Mouse (Mus musculus) gastrocnemius, adult 2 months (tissue): ENCODE data around the gene Cox6b2. TPM values are rescaled to one million over a fixed set of nuclear protein-coding genes. Genes with fewer than 3 reads are reported as not detected.

ENCODE experiments used
- DNase-seq: peaks from one replicate; pipeline ENCODE4 v3.0.0; 2022
- H3K27ac ChIP-seq: fragments of 200-600 bp; 2 replicates; pipeline ENCODE4 v1.8.1; 2022; ENCODE audit warnings: mild to moderate bottlenecking
- H3K4me3 ChIP-seq: fragments of 200-600 bp; 2 replicates; pipeline ENCODE4 v1.8.1; 2022; ENCODE audit warnings: mild to moderate bottlenecking, moderate library complexity
- CTCF ChIP-seq: fragments of 200-600 bp; IDR thresholded peaks from 2 replicates; pipeline ENCODE4 v1.8.1; 2022; ENCODE audit warnings: antibody characterized with exemption, mild to moderate bottlenecking, moderate library complexity
- intact Hi-C: fragments of 180-260 bp; cut with DNase I; formaldehyde crosslinking; loops from one replicate; pipeline ENCODE4 v1.15.1; 2025
- total RNA-seq, 2 experiments: library from RNA; stranded (reverse); gene quantifications; 2 replicates each; pipeline ENCODE4 v1.2.3; 2021

The Cox6b2 gene
- total RNA-seq, 2 experiments from 2014 or later, result 0.51 to 0.78 TPM

GRCm38 (mm10) chr7:4782759-4783158 lies 29.9 kb upstream of the Cox6b2 start, which contains the start of the genes Il11 and Tmem190:
Gene Il11 (minus strand): TSS chr7:4782859.
Gene Tmem190 (plus strand): TSS chr7:4782937.
- Histone ChIP-seq H3K4me3 (no peak within 1 kb of the TSS), H3K27ac (no peak within 1 kb of the TSS)
- intact Hi-C loops, result no loop called here
- TF ChIP-seq CTCF, result no peak
- no peak for DNase-seq

- no peak for TF ChIP-seq CTCF
- H3K27ac ChIP-seq, result no peak overlapping the region
- H3K4me3 ChIP-seq, result no peak overlapping the region
- intact Hi-C loops, result no loop called here
- DNase-seq, result no peak
Measured at GRCm38 (mm10) chr7:4782130-4782529, 29.2 kb upstream of the Cox6b2 start.

- intact Hi-C loops, result no loop called here
- H3K4me3 ChIP-seq, result no peak overlapping the region
- no peak for TF ChIP-seq CTCF
- no peak for DNase-seq
- H3K27ac ChIP-seq, result no peak overlapping the region
Measured at GRCm38 (mm10) chr7:4779921-4780320, 27.0 kb upstream of the Cox6b2 start.

- no peak overlapping the region for H3K4me3 ChIP-seq
Measured at GRCm38 (mm10) chr7:4777851-4778637, 25.1 kb upstream of the Cox6b2 start.

DNA sequence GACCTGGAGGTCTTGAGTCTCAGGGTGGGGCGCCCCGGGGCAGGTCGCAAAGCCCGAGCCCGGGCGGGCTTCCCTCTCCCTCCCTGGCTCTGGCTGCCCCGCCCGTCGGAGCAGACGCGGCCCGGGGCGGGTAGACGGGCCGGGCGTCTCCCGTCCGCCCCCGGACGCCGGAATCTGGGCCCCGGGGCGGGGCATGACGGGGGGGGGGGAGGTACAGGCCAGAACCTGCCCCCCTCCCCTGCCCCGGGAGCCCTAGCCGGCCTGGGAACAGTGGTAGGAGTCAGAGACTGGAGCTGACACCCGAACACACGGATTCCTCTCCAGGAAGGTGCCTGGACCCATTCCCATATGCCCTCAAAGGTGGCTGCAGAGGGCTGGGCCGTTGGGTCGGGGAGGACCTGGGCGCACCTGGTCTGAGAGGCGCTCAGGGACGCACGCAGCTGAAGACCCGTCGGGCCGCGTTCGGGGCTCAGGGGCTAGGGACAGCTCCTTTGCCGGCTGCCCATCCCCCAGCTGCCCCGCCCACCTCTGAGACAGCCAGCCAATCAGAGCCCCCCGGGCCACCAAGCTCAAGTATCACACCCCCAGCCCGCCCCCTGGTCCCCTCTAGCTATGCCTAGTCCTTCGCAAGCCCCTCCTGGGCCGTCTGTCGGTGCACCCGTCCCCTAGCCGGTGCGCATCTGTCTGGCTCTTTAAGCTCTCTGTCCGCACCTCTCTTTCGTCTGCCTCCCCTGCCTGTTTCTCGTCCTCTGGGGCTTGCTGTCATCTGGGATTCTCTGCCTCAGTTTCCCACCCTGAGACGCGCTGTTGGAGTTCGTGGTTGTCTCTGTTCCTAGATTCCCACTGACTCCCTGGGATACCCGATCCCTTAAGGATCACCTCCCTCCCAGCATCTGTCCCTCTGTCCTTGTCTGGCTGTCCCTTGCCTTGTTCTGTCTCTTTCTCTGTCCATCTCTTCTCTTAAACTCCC lies 24.3 kb upstream of the Cox6b2 start:
- peak overlapping the region; percentile 56 for H3K27ac ChIP-seq
- intact Hi-C loops, result no loop called here
- DNase-seq, result peak; percentile 72

More at GRCm38 (mm10) chr7:4777851-4778637, 25.1 kb upstream of the Cox6b2 start:
- TF ChIP-seq CTCF, result no peak
- intact Hi-C loops, result no loop called here
- no peak for DNase-seq
- no peak overlapping the region for H3K27ac ChIP-seq

GRCm38 (mm10) chr7:4776131-4776530 lies 23.2 kb upstream of the Cox6b2 start:
- no peak overlapping the region for H3K4me3 ChIP-seq
- no peak for DNase-seq
- no peak for TF ChIP-seq CTCF
- intact Hi-C loops, result no loop called here
- no peak overlapping the region for H3K27ac ChIP-seq

More for the DNA sequence above, 24.3 kb upstream of the Cox6b2 start:
- TF ChIP-seq CTCF, result no peak
- H3K4me3 ChIP-seq, result peak overlapping the region; percentile 75

DNA sequence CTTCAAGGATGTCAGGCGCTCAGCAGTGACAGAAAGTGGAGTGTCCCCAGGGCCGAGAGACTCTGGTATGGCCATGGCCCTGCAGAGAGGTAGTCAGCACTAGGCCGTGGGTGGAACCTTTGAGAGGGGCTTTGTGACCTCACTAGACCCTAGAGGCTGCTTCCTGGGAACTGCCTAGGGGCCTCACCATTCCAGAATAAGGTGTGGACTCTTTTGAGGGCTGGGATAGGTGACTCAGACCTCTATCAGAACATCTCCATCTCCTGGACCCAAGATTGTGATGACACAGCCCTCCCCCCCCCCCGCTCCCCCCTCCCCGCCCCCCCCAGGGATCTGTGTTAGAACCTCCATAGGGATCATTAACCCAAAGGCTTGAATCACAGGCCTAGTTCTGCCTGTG lies 18.3 kb upstream of the Cox6b2 start, which contains the start of gene Fam71e2:
Gene Fam71e2, minus strand, starts transcription at position 101 of the 400 bp plus-strand sequence.
- TF ChIP-seq CTCF, result no peak
- no peak within 1 kb of the TSS for H3K4me3 ChIP-seq
- no peak for DNase-seq
- H3K27ac ChIP-seq, result no peak within 1 kb of the TSS
- intact Hi-C loops, result no loop called here

- intact Hi-C loops, result no loop called here
- no peak for TF ChIP-seq CTCF
- Histone ChIP-seq H3K27ac (no peak overlapping the region; the same call in 1 of the 2 replicates), H3K4me3 (no peak overlapping the region)
- DNase-seq, result no peak
Measured at GRCm38 (mm10) chr7:4764946-4765710, 12.2 kb upstream of the Cox6b2 start.

GRCm38 (mm10) chr7:4759670-4760069 lies 6.8 kb upstream of the Cox6b2 start:
- DNase-seq, result no peak
- intact Hi-C loops, result no loop called here
- no peak overlapping the region for H3K4me3 ChIP-seq
- no peak overlapping the region for H3K27ac ChIP-seq
- no peak for TF ChIP-seq CTCF

GRCm38 (mm10) chr7:4751971-4752820 lies 698 bp downstream of the Cox6b2 start:
- intact Hi-C loops, result no loop called here
- peak overlapping the region; percentile 61 for H3K4me3 ChIP-seq
- no peak for TF ChIP-seq CTCF
- no peak for DNase-seq
- H3K27ac ChIP-seq, result no peak overlapping the region

DNA sequence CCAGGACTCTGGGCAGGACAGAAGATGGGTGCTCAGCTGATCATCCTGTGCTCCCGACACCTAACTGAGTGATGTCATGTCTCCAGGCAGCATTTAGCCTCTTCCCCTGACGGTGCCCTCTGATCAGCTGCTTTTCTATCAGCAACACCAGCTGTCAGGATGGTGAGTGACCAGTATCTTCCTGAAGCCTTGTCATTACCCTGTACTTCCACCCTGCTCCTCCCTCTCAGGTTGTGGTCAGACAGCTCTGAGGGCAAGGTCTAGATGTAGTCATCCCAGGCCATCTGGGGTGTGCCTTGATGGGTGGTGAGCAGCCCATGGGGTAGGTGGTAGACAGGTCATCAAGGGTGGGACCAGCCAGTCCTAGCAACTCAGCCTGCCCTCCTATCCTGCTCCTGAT lies 3.7 kb downstream of the Cox6b2 start:
- TF ChIP-seq CTCF, result no peak
- no peak overlapping the region for H3K4me3 ChIP-seq
- intact Hi-C loops, result no loop called here

More for the DNA sequence above, 3.7 kb downstream of the Cox6b2 start:
- no peak overlapping the region for H3K27ac ChIP-seq
- DNase-seq, result no peak
